Mouse (Mus musculus) spleen, postnatal 36 days (tissue): ENCODE data around the gene Hps5.
"Not testable (repeated sequence)": the region's sequence is repeated elsewhere in the genome, so short reads cannot be mapped to it uniquely, and the experiment has no call there.

ENCODE experiments used
- DNase-seq, 2 experiments: peaks; one replicate each; pipeline ENCODE4 v3.0.0; 2022; ENCODE audit warnings: low spot score in 2 of 2, mixed read lengths in 1 of 2

The Hps5 gene

GRCm38 (mm10) chr7:46827803-46828184 is 31.9 kb upstream of the Hps5 start:
- no peak for DNase-seq

- no peak for DNase-seq
Observed at GRCm38 (mm10) chr7:46827046-46827802, 31.4 kb upstream of the Hps5 start.

DNA sequence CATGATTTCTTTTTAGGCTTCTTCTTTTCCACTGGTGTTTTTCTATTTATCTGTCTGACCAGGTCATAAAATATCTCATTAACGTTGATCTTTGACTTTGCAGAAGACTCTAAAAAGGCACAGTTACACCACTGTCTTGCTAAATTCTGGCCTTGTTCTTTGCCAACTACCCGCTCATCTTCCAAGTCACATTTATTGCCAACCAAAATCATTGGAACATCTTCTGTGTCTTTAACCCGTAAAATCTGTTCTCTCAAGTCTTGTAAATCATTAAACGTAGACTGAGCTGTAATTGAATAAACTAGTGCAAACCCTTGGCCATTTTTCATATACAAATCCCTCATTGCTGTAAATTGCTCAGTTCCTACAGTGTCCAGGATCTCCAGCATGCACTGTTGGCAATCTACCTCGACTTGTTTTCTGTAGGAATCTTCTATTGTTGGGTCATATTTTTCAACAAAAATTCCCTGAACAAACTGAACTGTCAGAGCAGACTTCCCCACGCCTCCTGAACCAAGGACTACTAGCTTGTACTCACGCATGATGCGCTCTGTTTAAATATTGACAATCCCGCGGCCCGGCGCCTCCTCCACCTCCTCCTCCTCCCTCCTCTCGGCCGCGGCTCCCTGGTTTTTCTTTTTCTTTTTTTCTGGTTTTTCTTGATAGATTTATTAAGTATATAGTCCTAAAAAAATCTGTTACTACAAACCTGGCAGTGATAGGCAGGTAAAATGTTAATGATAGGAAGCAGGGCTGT is 25.2 kb upstream of the Hps5 start:
- not testable (repeated sequence) for DNase-seq

DNA sequence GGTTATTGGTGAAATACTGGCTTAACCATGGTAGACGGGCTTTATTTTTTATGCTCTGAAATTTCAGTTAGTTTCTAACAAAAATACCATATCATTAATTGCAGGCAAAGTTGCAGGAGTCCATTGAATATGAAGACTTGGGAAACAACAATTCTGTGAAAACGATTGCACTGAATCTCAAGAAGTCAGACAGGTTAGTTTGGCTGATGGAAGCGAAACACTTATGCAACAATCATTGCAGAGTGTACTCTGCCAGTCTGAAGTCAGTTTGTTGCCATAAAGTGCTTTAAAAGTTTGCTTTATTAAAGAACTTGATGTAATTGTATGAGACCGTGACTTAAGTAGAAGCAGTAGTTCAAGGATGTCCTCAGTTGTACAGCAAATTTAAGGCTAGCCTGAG is 18.1 kb upstream of the Hps5 start:
- DNase-seq: no peak

GRCm38 (mm10) chr7:46810325-46810724 is 14.5 kb upstream of the Hps5 start:
- DNase-seq: no peak

DNA sequence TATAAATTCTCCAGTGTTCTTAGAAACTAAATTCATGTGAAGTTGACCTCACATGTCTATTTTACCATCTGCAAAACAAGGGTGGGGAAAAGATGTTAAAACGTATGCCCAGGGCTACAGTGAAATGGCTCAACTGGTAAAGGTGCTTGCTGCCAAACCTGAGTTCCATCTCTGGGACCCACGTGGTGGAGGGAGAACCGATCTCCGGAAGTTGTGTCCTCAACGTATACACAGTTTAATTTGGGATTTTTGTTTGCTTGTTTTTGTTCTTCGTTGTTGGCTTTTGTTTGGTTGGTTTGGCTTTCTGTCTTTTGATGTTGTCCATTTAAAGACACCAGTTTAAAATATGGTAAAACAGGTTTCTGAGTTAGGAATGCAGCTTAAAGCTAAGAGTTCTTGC is 915 bp upstream of the Hps5 start:
- no peak for DNase-seq

- no peak for DNase-seq
Observed at GRCm38 (mm10) chr7:46796206-46796679, 379 bp upstream of the Hps5 start.

DNA sequence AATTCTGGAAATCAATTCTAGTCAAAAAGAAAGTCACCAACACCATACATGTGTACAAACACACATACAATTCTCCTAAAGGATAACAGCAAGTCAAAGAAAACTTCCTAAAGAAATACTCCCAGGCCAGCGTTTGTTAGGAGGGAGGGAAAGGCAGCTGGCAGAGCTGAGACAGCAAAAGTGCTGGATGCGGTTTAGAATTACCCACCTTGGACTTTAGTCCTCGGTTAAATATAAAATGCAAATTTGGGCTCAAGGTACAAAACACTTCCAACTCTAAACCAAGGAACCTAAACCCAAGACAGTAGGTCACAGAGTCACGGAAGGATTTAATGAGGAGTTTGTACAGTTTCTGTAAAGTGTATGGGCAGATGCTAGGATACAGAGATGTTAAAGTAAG is 2.0 kb downstream of the Hps5 start:
- DNase-seq: no peak

- DNase-seq: no peak
Observed at GRCm38 (mm10) chr7:46789177-46789849, 6.6 kb downstream of the Hps5 start.

- peak in 1 of 2 experiments; percentile 5 for DNase-seq
Observed at GRCm38 (mm10) chr7:46770706-46771105, 25.2 kb downstream of the Hps5 start.

DNA sequence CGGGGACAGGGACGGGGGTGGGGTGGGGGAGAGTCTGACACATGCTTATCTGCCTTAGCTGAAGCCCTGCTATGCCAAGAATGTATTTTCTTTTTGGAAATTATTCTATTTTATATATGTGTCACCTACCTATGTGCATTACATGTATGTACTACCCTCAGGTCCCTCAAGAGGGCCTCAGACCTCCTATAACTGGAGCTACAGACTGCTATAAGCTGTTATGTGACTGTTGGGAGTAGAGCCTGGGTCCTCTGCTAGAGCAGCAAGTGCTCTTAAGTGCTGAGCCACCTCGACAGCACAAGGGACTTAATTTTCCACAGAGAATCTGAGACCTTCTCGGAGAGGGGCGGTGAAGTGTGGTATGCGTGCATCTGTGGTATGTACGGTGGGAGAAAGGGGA is 27.4 kb downstream of the Hps5 start:
- no peak for DNase-seq

GRCm38 (mm10) chr7:46767371-46767770 is 28.5 kb downstream of the Hps5 start:
- DNase-seq: no peak

DNA sequence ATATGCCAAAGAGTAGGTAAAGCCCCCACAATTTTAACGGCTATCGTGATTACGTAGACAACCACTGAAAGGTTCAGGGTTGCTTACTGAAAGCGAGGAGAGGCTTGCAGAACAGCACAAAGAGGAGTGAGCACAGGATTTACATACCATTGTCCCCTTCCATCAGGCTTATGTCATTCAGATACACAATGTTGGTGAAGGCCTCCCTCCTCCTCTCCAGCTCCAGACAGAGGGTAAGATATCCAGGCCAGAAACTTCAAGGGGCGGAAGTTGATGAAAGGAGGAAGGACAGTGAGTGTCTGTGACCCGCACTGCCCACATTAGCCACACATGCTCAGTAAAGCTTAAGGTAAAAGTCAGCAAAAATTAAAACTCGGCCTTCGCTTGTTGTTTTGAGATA is 31.2 kb downstream of the Hps5 start:
- no peak for DNase-seq

DNA sequence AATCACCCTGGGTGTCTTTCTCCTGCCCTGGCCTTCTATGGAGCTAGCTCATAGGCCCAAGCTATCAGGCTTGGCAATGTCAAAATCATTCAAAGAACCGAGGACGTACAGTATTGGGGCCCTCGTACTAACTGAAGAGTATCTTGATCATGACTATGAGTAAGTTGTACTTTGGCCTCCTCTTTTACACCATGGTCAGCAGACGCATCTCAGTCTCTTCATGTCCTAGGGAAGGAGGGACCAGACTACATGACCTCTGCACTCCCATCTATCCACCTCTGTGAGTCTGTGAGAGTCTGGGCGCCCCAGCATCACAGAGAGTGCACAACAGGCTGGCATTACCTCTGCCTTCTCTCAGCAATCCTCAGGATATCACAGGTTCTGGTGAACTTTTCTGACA is 33.3 kb downstream of the Hps5 start:
- DNase-seq: no peak

GRCm38 (mm10) chr7:46761049-46761795 is 34.6 kb downstream of the Hps5 start:
- no peak for DNase-seq

- DNase-seq: no peak
Observed at GRCm38 (mm10) chr7:46751490-46751889, 44.4 kb downstream of the Hps5 start, which contains the start of gene Saa2. Gene Saa2, plus strand, starts transcription at chr7:46751790.

DNA sequence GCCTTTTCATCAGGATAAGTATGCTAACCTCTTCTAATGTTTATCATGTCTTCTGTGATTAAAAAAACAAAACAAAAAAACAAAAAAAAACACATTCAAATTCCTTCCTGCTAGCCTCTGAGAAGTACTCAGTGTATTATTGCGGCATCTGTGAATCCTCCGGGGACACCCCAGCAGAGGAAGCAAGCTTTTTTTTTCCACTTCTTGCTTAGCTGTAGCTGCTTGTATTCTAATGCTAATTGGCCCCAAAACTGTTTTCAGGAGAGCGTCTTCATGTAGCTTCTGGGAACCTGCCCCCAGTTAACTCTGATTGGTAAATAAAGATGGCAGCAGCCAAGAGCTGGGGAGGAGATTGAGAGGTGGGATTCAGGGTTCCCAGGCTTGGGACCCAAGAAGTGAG is 47.4 kb downstream of the Hps5 start:
- peak in 1 of 2 experiments; percentile 9 for DNase-seq

GRCm38 (mm10) chr7:46746381-46746780 is 49.5 kb downstream of the Hps5 start:
- no peak for DNase-seq

DNA sequence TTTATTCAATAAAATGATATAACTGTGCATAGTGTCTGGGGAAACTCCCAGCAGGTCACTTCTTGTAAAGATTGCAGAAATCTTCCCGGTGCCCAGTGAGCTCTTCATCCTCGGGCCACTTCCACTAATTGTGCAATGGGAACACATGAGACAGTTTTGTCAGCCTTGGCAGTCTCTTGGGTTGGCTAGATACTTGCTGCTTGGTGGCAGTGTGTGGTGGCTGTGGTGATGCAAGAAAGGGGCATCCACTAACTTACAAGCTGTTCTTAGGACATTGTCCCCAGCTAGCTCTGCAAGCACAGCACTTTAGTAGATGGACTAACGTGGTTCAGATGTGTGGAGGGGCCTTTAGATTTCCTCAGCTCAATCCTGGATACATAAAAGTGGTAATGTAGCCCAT is 50.0 kb downstream of the Hps5 start:
- no peak for DNase-seq

GRCm38 (mm10) chr7:46742880-46743279 is 53.0 kb downstream of the Hps5 start, which contains the start of gene Saa1:
Gene Saa1, minus strand, starts transcription at chr7:46742980.
- DNase-seq: not testable (repeated sequence)

DNA sequence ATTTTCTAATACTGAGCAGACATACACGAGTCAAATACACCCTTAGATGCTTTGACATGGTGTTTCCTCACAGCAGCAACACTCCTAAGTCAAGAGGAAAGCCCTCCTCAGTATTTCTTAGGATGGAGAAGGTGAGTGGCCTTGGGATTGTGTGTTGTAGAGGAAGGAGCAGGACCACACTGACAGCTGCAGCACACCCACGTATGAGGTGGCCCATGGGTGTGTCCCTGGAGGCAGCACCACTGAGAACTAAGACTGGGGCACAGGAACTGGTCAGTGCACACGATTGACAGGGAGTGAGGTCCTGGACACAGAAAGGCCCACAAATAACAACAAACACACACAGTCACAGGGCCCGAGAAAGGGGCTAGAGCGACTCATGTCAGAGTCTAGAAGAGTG is 55.8 kb downstream of the Hps5 start:
- DNase-seq: not testable (repeated sequence)
